Mouse (Mus musculus) MEL (cell line): ENCODE measurements around the gene Cdc42se2.

Source experiments
- CTCF ChIP-seq, 3 experiments: IDR thresholded peaks in 2 of 3; conservative IDR thresholded peaks in 1 of 3; 2 replicates each; pipeline ENCODE4 v1.5.1; 2011 to 2012; ENCODE audit warnings: low read length in 3 of 3, low read depth in 2 of 3, mild to moderate bottlenecking in 2 of 3, improper control_type of control experiment in 1 of 3, inconsistent platforms in 1 of 3, mixed read lengths in 1 of 3, moderate library complexity in 1 of 3; ENCODE audit not compliant: control insufficient read depth in 1 of 3, insufficient read depth in 1 of 3, poor library complexity in 1 of 3, severe bottlenecking in 1 of 3
- GATA1 ChIP-seq: IDR thresholded peaks from 2 replicates; pipeline ENCODE4 v1.6.1; 2011; ENCODE audit warnings: low read depth, low read length, improper control_type of control experiment
- HCFC1 ChIP-seq: IDR thresholded peaks from 2 replicates; pipeline ENCODE4 v1.6.1; 2012; ENCODE audit warnings: low read depth, mild to moderate bottlenecking, inconsistent platforms, low read length, improper control_type of control experiment, moderate library complexity
- MAFK ChIP-seq: IDR thresholded peaks from 2 replicates; pipeline ENCODE4 v1.6.1; 2011; ENCODE audit warnings: low read depth, mild to moderate bottlenecking, low read length, improper control_type of control experiment, borderline replicate concordance

DNA sequence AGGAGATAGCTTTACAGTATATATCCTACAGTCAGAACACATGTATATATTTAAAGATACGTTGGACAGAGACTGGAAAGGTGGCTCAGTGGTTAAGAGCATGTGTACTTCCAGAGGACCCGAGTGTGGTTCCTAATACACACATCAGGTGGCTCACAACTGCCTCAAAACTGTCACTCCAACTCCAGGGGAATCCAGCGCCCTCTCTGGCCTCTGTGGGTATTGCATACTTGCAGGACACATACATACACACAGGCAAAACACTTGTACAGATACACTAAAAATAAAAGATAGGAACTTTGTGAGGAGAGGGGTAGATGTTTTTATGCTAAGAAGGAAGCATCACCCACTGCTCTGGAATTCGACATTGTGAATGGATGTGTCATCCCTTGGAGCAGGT, 38.3 kb upstream of the Cdc42se2 start:
- TF ChIP-seq GATA1 (no peak), MAFK (no peak), HCFC1 (no peak), CTCF (IDR thresholded peaks at IDR 0.05 in 2 of 3, conservative IDR thresholded peaks at IDR 0.05 in 1 of 3; ENCODE audit: control insufficient read depth in 1 of 3, insufficient read depth in 1 of 3, low read depth in 2 of 3, low read length in 3 of 3, poor library complexity in 1 of 3, severe bottlenecking in 1 of 3) (peak; percentile 37 to 45 (median 37))
